Mouse (Mus musculus) embryonic fibroblast, embryonic 13.5 days (primary cell): Measurements from ENCODE around the gene Sdhd. TPM values are rescaled to one million over a fixed set of nuclear protein-coding genes. Genes with fewer than 3 reads are reported as not detected.
"Not testable (repeated sequence)": the region's sequence is repeated elsewhere in the genome, so short reads cannot be mapped to it uniquely, and the experiment has no call there.

ENCODE experiments used
- H3K27ac ChIP-seq: 2 replicates; pipeline ENCODE4 v1.5.1; 2012; ENCODE audit warnings: low read length, control low read depth, inconsistent platforms; ENCODE audit not compliant: insufficient read depth
- H3K4me1 ChIP-seq: 2 replicates; pipeline ENCODE4 v1.6.1; 2011; ENCODE audit warnings: low read length; ENCODE audit not compliant: control insufficient read depth, insufficient read depth
- H3K4me3 ChIP-seq: 2 replicates; pipeline ENCODE4 v1.5.1; 2011; ENCODE audit warnings: mild to moderate bottlenecking, control low read depth, low read length; ENCODE audit not compliant: insufficient read depth
- CTCF ChIP-seq: IDR thresholded peaks from 2 replicates; pipeline ENCODE4 v1.5.1; 2011; ENCODE audit warnings: mild to moderate bottlenecking, control low read depth, low read length, moderate library complexity, borderline replicate concordance; ENCODE audit not compliant: insufficient read depth
- POLR2A ChIP-seq: IDR thresholded peaks from 2 replicates; pipeline ENCODE4 v1.6.1; 2011; ENCODE audit warnings: low read depth, mild to moderate bottlenecking, control low read depth, low read length, moderate library complexity
- polyA plus RNA-seq: library from polyadenylated mRNA; stranded (reverse); fragments of >200 nt; gene quantifications from 2 replicates; pipeline ENCODE4 v1.2.4, GENCODE M21; 2011; ENCODE audit warnings: low read depth; ENCODE audit not compliant: missing spikeins, insufficient read length

Gene Sdhd
- 109 TPM in 2 replicates for polyA plus RNA-seq

DNA sequence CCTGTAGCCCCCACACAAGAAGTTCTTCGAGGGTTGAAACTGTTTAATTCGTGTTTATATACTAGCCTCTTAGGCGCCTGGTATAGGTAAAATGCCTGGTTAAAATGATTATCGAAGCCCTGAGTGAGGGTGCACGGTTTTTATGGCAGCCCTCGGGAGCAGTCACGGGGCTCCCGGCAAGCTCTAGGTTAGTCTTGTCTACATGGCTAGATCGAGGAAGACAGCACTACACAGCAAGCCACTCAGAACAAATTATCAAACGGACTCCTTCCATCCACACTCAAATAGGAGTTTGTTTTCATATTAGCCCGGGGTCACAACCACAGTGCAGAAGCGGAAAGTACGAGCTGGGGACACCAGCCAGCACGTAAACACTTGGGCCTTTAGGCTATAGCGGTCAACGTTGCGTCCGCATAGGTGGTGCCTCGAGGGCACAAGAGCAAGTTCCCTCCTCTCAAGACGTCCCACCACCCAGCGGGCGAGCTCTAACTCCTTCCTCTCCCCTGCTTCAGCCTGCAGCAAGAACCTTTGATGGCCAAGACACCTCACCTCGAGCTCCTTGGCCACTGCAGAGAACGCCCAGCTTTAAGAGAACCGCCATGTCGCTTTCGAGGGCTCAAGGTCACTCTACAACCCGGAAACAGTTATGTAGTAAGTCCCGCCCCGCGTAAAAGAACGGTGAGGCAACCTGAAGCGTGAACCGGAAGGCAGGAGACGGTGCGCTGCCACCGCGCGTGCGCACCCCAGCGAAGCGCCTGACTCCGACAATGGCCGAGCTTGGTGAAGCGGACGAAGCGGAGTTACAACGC is at the start of gene Sdhd, which contains the start of gene Timm8b:
Gene Sdhd (minus strand): TSS at position 624 of the 809 bp plus-strand sequence.
Gene Timm8b (plus strand): TSS at position 722 of the 809 bp plus-strand sequence.
- Histone ChIP-seq H3K4me1 (peaks cover 7% of the 10 kb centered on the region), H3K27ac (peak within 1 kb of the TSS; percentile 70), H3K4me3 (peak within 1 kb of the TSS; percentile 90)
- TF ChIP-seq CTCF (no peak), POLR2A (peak; percentile 97)

DNA sequence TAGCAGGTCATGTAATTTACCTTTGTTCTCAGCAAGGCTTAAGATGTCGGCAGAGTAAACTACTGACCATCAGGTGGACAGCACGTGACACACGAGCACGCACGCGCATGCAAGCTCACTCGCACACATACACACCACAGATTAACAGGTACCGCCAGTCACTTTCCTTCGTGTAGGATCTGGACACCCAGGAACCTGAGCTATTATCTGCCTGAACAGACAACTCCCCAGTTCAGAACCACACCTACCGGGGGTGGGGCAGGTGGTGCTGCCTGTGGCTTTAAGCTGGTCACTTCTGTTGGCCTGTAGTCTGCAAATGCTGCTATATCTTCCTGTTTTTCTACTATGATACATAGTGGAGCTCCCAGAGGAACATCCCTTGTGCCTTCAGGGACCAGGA is 46.9 kb upstream of the Sdhd start:
- H3K4me3 ChIP-seq: no peak overlapping the region
- no peaks in the 10 kb centered on the region for H3K4me1 ChIP-seq
- no peak for TF ChIP-seq POLR2A
- TF ChIP-seq CTCF: no peak
- no peak overlapping the region for H3K27ac ChIP-seq

DNA sequence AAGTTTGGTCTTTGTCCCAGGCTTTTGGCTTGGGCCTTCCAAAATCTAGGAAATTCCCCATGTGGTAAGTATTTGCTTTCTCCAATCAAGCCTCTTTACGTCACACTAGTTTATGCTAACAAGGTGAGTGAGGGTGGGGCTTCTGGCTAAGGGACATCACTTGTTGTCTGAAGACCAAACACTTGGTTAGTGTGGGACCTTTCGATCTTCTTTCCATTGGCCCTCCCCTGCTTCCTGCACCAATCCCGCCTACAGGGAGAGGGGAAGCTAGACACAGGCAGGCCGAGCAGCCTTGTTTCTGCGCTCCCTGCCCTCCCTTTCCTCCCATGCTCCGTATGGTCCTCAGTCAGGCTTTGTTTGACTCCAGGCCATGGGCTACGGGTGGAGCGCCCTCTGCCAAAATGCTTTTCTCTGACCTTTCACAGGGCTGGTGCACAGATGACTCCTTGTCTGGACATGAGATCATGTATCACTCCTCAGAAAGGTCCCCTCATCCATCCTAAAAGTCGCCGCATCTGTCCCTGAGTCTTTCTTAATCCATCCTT is 43.3 kb upstream of the Sdhd start:
- no peaks in the 10 kb centered on the region for H3K4me1 ChIP-seq
- no peak for TF ChIP-seq CTCF
- TF ChIP-seq POLR2A: no peak
- H3K4me3 ChIP-seq: no peak overlapping the region
- H3K27ac ChIP-seq: no peak overlapping the region

DNA sequence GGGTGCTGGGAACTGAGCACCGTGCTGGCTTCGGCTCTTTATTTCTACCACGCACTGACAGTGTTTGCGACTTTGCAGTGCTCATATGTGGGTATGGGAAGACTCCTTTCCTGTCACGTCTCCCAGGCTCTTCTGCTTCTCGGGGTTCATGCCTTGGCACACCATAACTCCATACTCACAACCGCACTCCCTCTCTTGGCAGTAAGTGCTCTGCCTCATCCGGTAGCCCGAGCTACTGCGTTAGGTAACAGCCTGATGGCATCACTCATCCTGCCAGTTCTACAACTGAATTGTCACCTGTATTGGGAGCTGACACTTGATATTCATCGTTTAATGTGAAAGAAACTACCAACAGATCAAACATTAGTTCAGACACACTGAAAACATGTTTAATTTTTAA is 30.7 kb upstream of the Sdhd start:
- no peak overlapping the region for H3K27ac ChIP-seq
- no peak for TF ChIP-seq CTCF
- no peak for TF ChIP-seq POLR2A
- no peaks in the 10 kb centered on the region for H3K4me1 ChIP-seq
- H3K4me3 ChIP-seq: no peak overlapping the region

DNA sequence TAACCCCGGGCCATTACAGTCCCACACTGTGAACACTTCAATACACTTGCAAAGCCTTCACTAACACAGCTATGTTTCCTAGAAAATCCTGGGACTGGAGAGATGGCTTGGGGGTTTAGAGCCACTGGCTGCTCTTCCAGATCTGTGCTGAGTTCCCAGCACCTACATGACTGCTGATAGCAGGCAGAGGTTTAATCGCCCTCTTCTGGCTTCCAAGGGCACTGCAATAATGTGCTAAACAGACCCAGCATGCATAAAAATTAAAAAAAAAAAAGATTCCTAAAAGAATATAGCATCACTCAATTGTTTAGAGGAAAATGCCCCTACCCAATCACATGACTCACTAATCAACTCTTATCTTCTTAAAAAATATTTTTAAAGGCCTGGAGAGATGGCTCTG is 29.4 kb upstream of the Sdhd start:
- no peak overlapping the region for H3K27ac ChIP-seq
- H3K4me1 ChIP-seq: no peaks in the 10 kb centered on the region
- no peak overlapping the region for H3K4me3 ChIP-seq
- no peak for TF ChIP-seq POLR2A
- TF ChIP-seq CTCF: no peak

DNA sequence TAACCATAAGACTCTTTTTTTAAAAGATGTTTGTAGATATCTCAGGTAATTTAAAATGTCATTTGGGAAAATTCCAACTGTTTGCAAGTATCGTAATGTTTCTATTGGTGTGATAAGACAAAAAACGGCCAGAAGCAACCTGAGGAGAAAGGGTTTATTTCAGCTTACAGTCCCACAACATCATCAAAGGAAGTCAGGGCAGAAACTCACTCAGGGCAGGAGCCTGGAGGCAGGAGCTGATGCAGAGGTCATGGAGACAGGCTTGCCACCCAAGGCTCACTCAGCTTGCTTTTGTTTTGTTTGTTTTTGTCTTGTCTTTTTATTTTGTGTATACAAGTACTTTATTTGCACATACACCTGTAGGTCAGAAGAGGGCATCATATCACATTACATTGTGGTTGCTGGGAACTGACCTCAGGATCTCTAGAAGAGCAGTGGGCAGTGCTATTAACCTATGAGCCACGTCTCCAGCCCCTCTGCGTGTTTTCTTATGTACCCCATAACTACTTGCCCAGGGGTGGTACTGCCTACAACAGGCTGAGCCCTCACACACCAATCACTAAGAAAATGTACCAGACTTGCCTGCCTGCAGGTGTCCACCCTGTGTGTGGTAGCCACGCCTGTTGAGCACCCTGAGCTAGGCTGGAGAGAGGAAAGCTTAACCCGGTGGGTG is 28.5 kb upstream of the Sdhd start:
- Histone ChIP-seq H3K4me3 (no peak overlapping the region), H3K4me1 (no peaks in the 10 kb centered on the region), H3K27ac (no peak overlapping the region)
- no peak for TF ChIP-seq POLR2A
- TF ChIP-seq CTCF: no peak

DNA sequence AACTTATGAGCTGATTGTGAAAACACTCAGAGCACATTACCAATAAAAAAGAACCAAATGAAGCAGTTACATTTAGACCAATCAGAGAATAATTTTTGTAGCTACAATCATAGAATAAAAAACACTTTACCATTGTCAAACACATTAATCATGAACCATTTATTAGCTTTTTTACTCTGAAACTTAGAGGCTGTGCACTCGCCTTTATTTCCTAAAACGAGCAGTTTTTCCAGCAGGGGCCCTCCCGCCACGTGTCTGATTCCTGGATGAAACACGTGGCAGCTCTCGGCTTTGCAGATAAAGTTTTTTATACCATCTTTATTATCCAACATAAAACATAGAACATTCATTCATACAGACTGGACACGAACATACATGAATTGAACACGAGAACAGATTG is 27.3 kb upstream of the Sdhd start:
- H3K4me1 ChIP-seq, H3K27ac ChIP-seq: not testable (repeated sequence)

DNA sequence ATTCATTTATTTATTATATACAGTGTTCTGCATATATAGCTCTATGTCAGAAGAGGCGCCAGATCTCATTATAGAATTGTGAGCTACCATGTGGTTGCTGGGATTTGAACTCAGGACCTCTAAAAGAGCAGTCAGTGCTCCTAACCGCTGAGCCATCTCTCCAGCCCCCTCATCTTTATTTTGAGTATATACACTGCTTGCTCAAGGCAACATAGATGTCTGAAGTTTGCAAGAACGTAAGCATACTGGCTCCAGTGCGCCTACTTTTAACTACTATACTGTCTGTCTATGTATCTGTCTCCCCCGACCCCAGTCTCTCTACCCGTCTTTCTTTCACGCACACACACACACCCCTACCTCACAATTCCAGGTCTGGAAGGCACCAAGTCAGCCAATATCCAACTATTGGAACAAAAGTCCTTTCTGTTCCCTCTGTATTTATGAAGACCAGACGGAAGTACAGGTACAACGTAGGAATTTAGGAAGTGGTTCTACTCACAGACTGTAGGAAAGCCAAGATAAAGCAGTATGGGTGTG is 14.2 kb upstream of the Sdhd start:
- no peaks in the 10 kb centered on the region for H3K4me1 ChIP-seq
- peak overlapping the region; percentile 19; the same call in 1 of the 2 replicates for H3K4me3 ChIP-seq
- H3K27ac ChIP-seq: no peak overlapping the region
- TF ChIP-seq CTCF (no peak), POLR2A (no peak)

More for the DNA sequence above, 27.3 kb upstream of the Sdhd start:
- not testable (repeated sequence) for H3K4me3 ChIP-seq

DNA sequence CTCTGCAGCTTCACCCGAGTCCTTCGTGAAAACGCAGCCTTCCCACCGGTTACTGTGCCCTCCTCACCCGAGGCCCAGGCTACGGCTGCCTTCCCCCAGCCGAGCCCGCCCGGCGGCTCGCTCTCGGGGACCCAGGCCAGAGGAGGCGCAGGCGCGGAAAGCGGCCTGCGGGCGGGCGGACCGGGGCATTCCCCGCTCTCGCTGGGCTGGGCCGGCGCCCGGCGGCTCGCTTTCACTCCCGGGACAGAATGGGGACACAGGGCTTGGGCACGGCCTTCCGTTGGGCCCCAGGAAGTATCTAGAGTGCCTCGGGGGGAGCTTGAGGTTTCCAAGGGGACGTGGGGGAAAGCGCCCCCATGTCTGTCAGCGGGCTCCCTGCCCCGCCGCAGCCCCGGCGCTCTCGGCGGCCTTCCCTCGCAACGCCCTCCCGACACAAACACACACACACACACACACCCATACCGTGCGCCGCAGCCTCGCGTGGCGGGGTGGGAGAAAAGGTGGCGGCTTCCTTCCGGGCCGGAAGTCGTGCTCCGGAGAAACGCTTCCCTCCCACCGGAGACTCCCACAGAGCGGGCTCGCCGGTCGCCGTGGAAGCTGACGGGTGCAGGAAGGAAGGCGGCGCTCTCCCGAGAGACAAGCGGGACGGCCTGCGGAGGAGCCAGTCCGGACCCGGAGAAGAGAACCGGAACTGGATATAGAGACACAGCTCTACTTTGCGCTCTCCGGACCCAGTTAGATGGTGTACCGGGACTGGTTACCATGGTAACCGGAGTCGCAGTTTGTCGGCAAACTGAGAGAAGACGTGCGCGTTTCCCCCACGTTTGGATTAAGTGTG is 13.4 kb upstream of the Sdhd start, which contains the start of the genes Pih1d2 and Nkapd1:
Gene Pih1d2 (plus strand): TSS at position 556 of the 838 bp plus-strand sequence.
Gene Nkapd1 (minus strand): TSS at position 699 of the 838 bp plus-strand sequence.
- TF ChIP-seq CTCF (no peak), POLR2A (peak; percentile 83)

More for the DNA sequence above, 13.4 kb upstream of the Sdhd start, which contains the start of the genes Pih1d2 and Nkapd1:
- H3K4me3 ChIP-seq: peak within 1 kb of the TSS; percentile 87
- H3K4me1 ChIP-seq: no peaks in the 10 kb centered on the region
- peak within 1 kb of the TSS; percentile 75 for H3K27ac ChIP-seq
